22 mouse cellular contexts compared by ENCODE assay signal in genomic region chr11:90733575-90733974, GRCm38 (mm10). TPM values are rescaled to one million over a fixed set of nuclear protein-coding genes. Genes with fewer than 3 reads are reported as not detected.
DNase-seq lines count a peak whose midpoint lies in the region; ATAC-seq and TF ChIP-seq lines count a peak whose summit lies in the region.
"Had no signal": no experiment of that assay in that cellular context is flagged by ENCODE, and none has a peak within 500 bp of the region (broad histone marks: within the 10 kb centered on the region; RNA-seq: fewer than 3 reads in every experiment).

No protein-coding gene starts in this region.

- H3K4me2 ChIP-seq in liver, embryonic 16.5 days (ENCODE audit: low read depth, low read length): no peak overlapping the region
- no peak overlapping the region for H3K4me2 ChIP-seq in forebrain, embryonic 15.5 days (replicated peaks)
- H3K4me2 ChIP-seq: hindbrain, embryonic 13.5 days; midbrain, embryonic 12.5 days had no signal

- no peaks in the 10 kb centered on the region for H3K9me3 ChIP-seq in liver, embryonic 16.5 days (replicated peaks; ENCODE audit: control insufficient read depth, low read length)
- no peaks in the 10 kb centered on the region for H3K9me3 ChIP-seq in forebrain, embryonic 15.5 days
- H3K9me3 ChIP-seq: embryonic facial prominence, embryonic 10.5 days; G1E; hindbrain, embryonic 13.5 days; midbrain, embryonic 12.5 days had no signal

- H3K4me3 ChIP-seq in layer of hippocampus, adult 2 months: no peak overlapping the region
- no peak overlapping the region for H3K4me3 ChIP-seq in liver, embryonic 16.5 days (ENCODE audit: low read depth, low read length)
- H3K4me3 ChIP-seq in forebrain, embryonic 15.5 days: no peak overlapping the region
- H3K4me3 ChIP-seq: embryonic facial prominence, embryonic 10.5 days; erythroblast, embryonic 14.5 days; hindbrain, embryonic 13.5 days; midbrain, embryonic 12.5 days had no signal

- peak; percentile 37; the same call in 1 of the 2 replicates for ATAC-seq in liver, embryonic 16.5 days (ENCODE audit: low read depth)
- ATAC-seq in forebrain, embryonic 15.5 days (replicated peaks): no peak
- ATAC-seq: forebrain, postnatal 0 days had no signal

- intact Hi-C loops in heart, postnatal 10 days (cut with DNase I): no loop called here

- TF ChIP-seq CTCF in layer of hippocampus, adult 2 months (conservative IDR thresholded peaks at IDR 0.05): peak; percentile 43

- no peak overlapping the region for H3K9ac ChIP-seq in liver, embryonic 16.5 days (ENCODE audit: low read depth, low read length)
- H3K9ac ChIP-seq in forebrain, embryonic 15.5 days (replicated peaks): no peak overlapping the region
- H3K9ac ChIP-seq: forebrain, postnatal 0 days; hindbrain, embryonic 13.5 days; midbrain, embryonic 12.5 days had no signal

- DNase-seq in layer of hippocampus, adult 2 months (ENCODE audit: low spot score in 2 of 2): no peak
- no peak for DNase-seq in layer of hippocampus, adult 9-11 months
- DNase-seq in ES-CJ7 (ENCODE audit: low read depth, low spot score): peak; percentile 14
- peak; percentile 39 for DNase-seq in c-Kit-positive CD71-positive TER-119-positive erythroid progenitor cells, embryonic 14.5 days (ENCODE audit: low spot score)
- DNase-seq in heart, postnatal 10 days: no peak
- DNase-seq: adrenal gland, adult 8-10 months; B cell, adult 2 months; cerebellum, adult 18-20 months; cerebellum, postnatal 36 days; forebrain, postnatal 0 days; heart, adult 18-20 months; kidney, adult 11 months; lung, postnatal 4 days; right cerebral cortex, postnatal 25 days; thymus, postnatal 36 days had no signal

- no peaks in the 10 kb centered on the region for H3K36me3 ChIP-seq in liver, embryonic 16.5 days (ENCODE audit: control insufficient read depth, insufficient read depth)
- no peaks in the 10 kb centered on the region for H3K36me3 ChIP-seq in forebrain, embryonic 15.5 days
- H3K36me3 ChIP-seq: embryonic facial prominence, embryonic 10.5 days; G1E; hindbrain, embryonic 13.5 days; midbrain, embryonic 12.5 days had no signal

- peaks cover 12% of the 10 kb centered on the region for H3K4me1 ChIP-seq in liver, embryonic 16.5 days (ENCODE audit: control insufficient read depth, low read depth, low read length)
- no peaks in the 10 kb centered on the region for H3K4me1 ChIP-seq in forebrain, embryonic 15.5 days
- H3K4me1 ChIP-seq: embryonic facial prominence, embryonic 10.5 days; hindbrain, embryonic 13.5 days; midbrain, embryonic 12.5 days had no signal

- H3K27ac ChIP-seq in layer of hippocampus, adult 2 months: no peak overlapping the region
- no peak overlapping the region for H3K27ac ChIP-seq in liver, embryonic 16.5 days (ENCODE audit: low read length)
- no peak overlapping the region for H3K27ac ChIP-seq in forebrain, embryonic 15.5 days (replicated peaks)
- H3K27ac ChIP-seq: embryonic facial prominence, embryonic 10.5 days; hindbrain, embryonic 13.5 days; midbrain, embryonic 12.5 days had no signal

- 49% methylated on average over 4 of the region's 4 CpGs for WGBS in liver, embryonic 16.5 days (ENCODE audit: insufficient replicate concordance)
- 71% methylated on average over 4 of the region's 4 CpGs for WGBS in forebrain, embryonic 15.5 days

- H3K27me3 ChIP-seq in liver, embryonic 16.5 days (ENCODE audit: control insufficient read depth, insufficient read depth, low read depth, low read length): no peaks in the 10 kb centered on the region; the same call in 1 of the 2 replicates
- H3K27me3 ChIP-seq in forebrain, embryonic 15.5 days: no peaks in the 10 kb centered on the region
- H3K27me3 ChIP-seq: hindbrain, embryonic 13.5 days; midbrain, embryonic 12.5 days had no signal

RNA-seq across cellular contexts. Expression of gene Tom1l1, which starts 45.4 kb away (rescaled TPM):
- total RNA-seq in layer of hippocampus, adult 2 months (2021): 10 to 100 TPM; 23.0 to 28.3 TPM
- polyA plus RNA-seq in liver, embryonic 16.5 days (2015; fragmentation: Nextera tagmentation; extraction: Ambion mirVana): 50.3 and 51.8 TPM in 2 replicates
- 11.6 and 12.7 TPM in 2 replicates for polyA plus RNA-seq in forebrain, embryonic 15.5 days (2015; fragmentation: Nextera tagmentation; extraction: Ambion mirVana)
- 10 to 100 TPM; 16.2 to 18.5 TPM for total RNA-seq in heart, postnatal 10 days (2021)

Comparison
In these comparisons a context has a peak if more than half of its experiments do, and no peak if none do; other contexts are left out.
1. DNase-seq: peak in ES-CJ7 (single experiment) and c-Kit-positive CD71-positive TER-119-positive erythroid progenitor cells, embryonic 14.5 days (single experiment); none in layer of hippocampus, adult 2 months (0 of 2), layer of hippocampus, adult 9-11 months (single experiment) and heart, postnatal 10 days (0 of 2).